Mouse (Mus musculus) thymus, adult 2 months (tissue): Measurements from ENCODE around the gene Ncf1.

Experiments used
- CTCF ChIP-seq: fragments of 200-500 bp; IDR thresholded peaks from 2 replicates; pipeline ENCODE4 v1.5.1; 2012; ENCODE audit warnings: mild to moderate bottlenecking, control low read depth, low read length, moderate library complexity, borderline replicate concordance; ENCODE audit not compliant: control insufficient read depth, poor library complexity, insufficient read depth; ENCODE audit errors: extremely low read depth
- POLR2A ChIP-seq: fragments of 200-500 bp; IDR thresholded peaks from 2 replicates; pipeline ENCODE4 v1.6.1; 2012; ENCODE audit warnings: mild to moderate bottlenecking, low read length, control low read depth, moderate library complexity; ENCODE audit not compliant: control insufficient read depth, poor library complexity, insufficient read depth; ENCODE audit errors: extremely low read depth

GRCm38 (mm10) chr5:134229391-134229790 is at the start of gene Ncf1:
- TF ChIP-seq CTCF, result no peak
- TF ChIP-seq POLR2A, result no peak
